Mouse (Mus musculus): Measurements from ENCODE around the gene Snx10. TPM values are rescaled to one million over a fixed set of nuclear protein-coding genes. Genes with fewer than 3 reads are reported as not detected.

Snx10 gene
- polyA plus RNA-seq (2012; rRNA removed; ENCODE audit: low replicate concordance): 8.2 and 18.9 TPM in 2 replicates

GRCm38 (mm10) chr6:51523807-51524320 is at the start of gene Snx10:
TSS of gene Snx10 (plus strand) at chr6:51523901.

Other genes starting within 250 kb of the Snx10 start
- gene Nfe2l3, start 91.2 kb upstream of the Snx10 start, polyA plus RNA-seq (2012; rRNA removed; ENCODE audit: low replicate concordance): 0.21 and 5.1 TPM in 2 replicates
- 68.4 and 109 TPM in 2 replicates for gene Hnrnpa2b1, start 54.0 kb upstream of the Snx10 start, polyA plus RNA-seq (2012; rRNA removed; ENCODE audit: low replicate concordance)
- 8.0 and 13.1 TPM in 2 replicates for gene Cbx3, start 53.5 kb upstream of the Snx10 start, polyA plus RNA-seq (2012; rRNA removed; ENCODE audit: low replicate concordance)

Measured in subcutaneous adipose tissue, adult 2 months (tissue).